Comparison of ENCODE assay signal across 9 mouse cellular contexts in the genomic region with DNA sequence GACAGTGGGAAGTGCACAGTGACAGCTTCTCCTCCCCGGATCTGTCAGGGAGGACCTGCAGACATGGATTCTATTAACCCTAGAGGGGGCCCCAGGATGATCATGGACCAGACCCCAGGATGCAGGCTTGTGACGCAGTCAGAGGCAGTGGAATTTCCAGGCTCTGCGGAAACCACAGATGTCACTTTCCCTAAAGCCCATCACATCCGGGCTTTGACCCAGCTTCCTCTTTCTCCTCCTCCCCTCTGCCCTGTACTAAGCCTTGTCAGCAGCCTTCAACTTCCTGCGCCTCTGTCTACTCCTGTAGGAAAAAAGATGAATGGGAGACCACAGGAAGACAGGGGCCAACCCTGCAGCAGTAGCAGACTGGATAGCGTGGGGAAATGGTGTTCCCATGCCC. TPM values are rescaled to one million over a fixed set of nuclear protein-coding genes. Genes with fewer than 3 reads are reported as not detected.
DNase-seq lines count a peak whose midpoint lies in the region; ATAC-seq and TF ChIP-seq lines count a peak whose summit lies in the region.
"Had no signal": no experiment of that assay in that cellular context is flagged by ENCODE, and none has a peak within 500 bp of the region (broad histone marks: within the 10 kb centered on the region; RNA-seq: fewer than 3 reads in every experiment).

No protein-coding gene starts in this region.

- TF ChIP-seq EP300 in liver, embryonic 14.5 days (IDR thresholded peaks at IDR 0.05; ENCODE audit: low read depth) = no peak

- H3K36me3 ChIP-seq in embryonic facial prominence, embryonic 15.5 days = no peaks in the 10 kb centered on the region
- no peaks in the 10 kb centered on the region for H3K36me3 ChIP-seq in hindbrain, postnatal 0 days (ENCODE audit: insufficient read depth, low read length)
- no peaks in the 10 kb centered on the region for H3K36me3 ChIP-seq in liver, embryonic 14.5 days (replicated peaks; ENCODE audit: control insufficient read depth, insufficient read depth, low read depth)
- H3K36me3 ChIP-seq in neural tube, embryonic 13.5 days = no peaks in the 10 kb centered on the region

- H3K4me3 ChIP-seq in embryonic facial prominence, embryonic 15.5 days (replicated peaks) = no peak overlapping the region
- no peak overlapping the region for H3K4me3 ChIP-seq in hindbrain, postnatal 0 days (ENCODE audit: low read length)
- H3K4me3 ChIP-seq in liver, embryonic 14.5 days (ENCODE audit: insufficient read depth in 1 of 2, low read depth in 2 of 2, low read length in 2 of 2) = no peak overlapping the region
- peak overlapping the region; percentile 8; the same call in 1 of the 2 replicates for H3K4me3 ChIP-seq in neural tube, embryonic 13.5 days
- H3K4me3 ChIP-seq: erythroblast, embryonic 14.5 days had no signal

- peak; percentile 57 for DNase-seq in adrenal gland, adult 8-10 months
- no peak for DNase-seq in adrenal gland, postnatal 25 days
- no peak for DNase-seq in hindbrain, postnatal 0 days (ENCODE audit: low spot score)
- peak in 1 of 3 experiments; percentile 32 for DNase-seq in liver, embryonic 14.5 days (ENCODE audit: low read depth in 3 of 3, low spot score in 3 of 3)
- DNase-seq in right cerebral cortex, postnatal 36 days (ENCODE audit: low spot score in 2 of 2) = no peak
- DNase-seq in c-Kit-positive CD71-positive TER-119-positive erythroid progenitor cells, embryonic 14.5 days (ENCODE audit: low spot score) = no peak

- peaks cover 9% of the 10 kb centered on the region for H3K27me3 ChIP-seq in embryonic facial prominence, embryonic 15.5 days
- no peaks in the 10 kb centered on the region for H3K27me3 ChIP-seq in hindbrain, postnatal 0 days (ENCODE audit: insufficient read depth, low read length)
- peaks cover 11% of the 10 kb centered on the region for H3K27me3 ChIP-seq in liver, embryonic 14.5 days (ENCODE audit: control insufficient read depth, insufficient read depth, low read length)
- peaks cover 14% of the 10 kb centered on the region for H3K27me3 ChIP-seq in neural tube, embryonic 13.5 days

- 12% methylated on average over 6 of the region's 6 CpGs for WGBS in embryonic facial prominence, embryonic 15.5 days
- 15% methylated on average over 6 of the region's 6 CpGs for WGBS in hindbrain, postnatal 0 days
- 8% methylated on average over 6 of the region's 6 CpGs for WGBS in liver, embryonic 14.5 days (ENCODE audit: insufficient replicate concordance)
- 46% methylated on average over 6 of the region's 6 CpGs for WGBS in neural tube, embryonic 13.5 days

- H3K27ac ChIP-seq in embryonic facial prominence, embryonic 15.5 days (replicated peaks) = peak overlapping the region; percentile 34; the same call in 1 of the 2 replicates
- peak overlapping the region; percentile 82 for H3K27ac ChIP-seq in hindbrain, postnatal 0 days
- H3K27ac ChIP-seq in liver, embryonic 14.5 days = no peak overlapping the region
- peak overlapping the region; percentile 75 for H3K27ac ChIP-seq in neural tube, embryonic 13.5 days (replicated peaks)

- peak overlapping the region; percentile 10; the same call in 1 of the 2 replicates for H3K4me2 ChIP-seq in embryonic facial prominence, embryonic 15.5 days (replicated peaks)
- peak overlapping the region; percentile 34 for H3K4me2 ChIP-seq in hindbrain, postnatal 0 days (ENCODE audit: low read depth, low read length)
- H3K4me2 ChIP-seq in liver, embryonic 14.5 days (ENCODE audit: low read depth) = no peak overlapping the region
- peak overlapping the region; percentile 42 for H3K4me2 ChIP-seq in neural tube, embryonic 13.5 days

- H3K9me3 ChIP-seq in embryonic facial prominence, embryonic 15.5 days (replicated peaks) = no peaks in the 10 kb centered on the region
- no peaks in the 10 kb centered on the region for H3K9me3 ChIP-seq in hindbrain, postnatal 0 days (ENCODE audit: low read length)
- H3K9me3 ChIP-seq in liver, embryonic 14.5 days (ENCODE audit: control insufficient read depth, low read length) = no peaks in the 10 kb centered on the region
- H3K9me3 ChIP-seq in neural tube, embryonic 13.5 days = no peaks in the 10 kb centered on the region

- H3K4me1 ChIP-seq in embryonic facial prominence, embryonic 15.5 days = peaks cover 35% of the 10 kb centered on the region
- peaks cover 13% of the 10 kb centered on the region; the same call in 1 of the 2 replicates for H3K4me1 ChIP-seq in hindbrain, postnatal 0 days (ENCODE audit: insufficient read depth, low read length)
- H3K4me1 ChIP-seq in liver, embryonic 14.5 days (replicated peaks; ENCODE audit: control insufficient read depth in 2 of 2, insufficient read depth in 2 of 2, low read length in 1 of 2) = peaks cover 0 to 16% of the 10 kb centered on the region in 2 experiments; a peak in 3 of 4 replicates
- H3K4me1 ChIP-seq in neural tube, embryonic 13.5 days (replicated peaks) = peaks cover 30% of the 10 kb centered on the region

- no peak overlapping the region for H3K9ac ChIP-seq in embryonic facial prominence, embryonic 15.5 days
- peak overlapping the region; percentile 40 for H3K9ac ChIP-seq in hindbrain, postnatal 0 days (replicated peaks; ENCODE audit: low read length)
- no peak overlapping the region for H3K9ac ChIP-seq in liver, embryonic 14.5 days (replicated peaks)
- peak overlapping the region; percentile 61 for H3K9ac ChIP-seq in neural tube, embryonic 13.5 days

- no peak for ATAC-seq in embryonic facial prominence, embryonic 15.5 days (ENCODE audit: insufficient number of reproducible peaks, low FRiP score, low TSS enrichment, low read depth)
- no peak for ATAC-seq in hindbrain, postnatal 0 days
- peak; percentile 21; the same call in 1 of the 2 replicates for ATAC-seq in liver, embryonic 14.5 days (ENCODE audit: insufficient read depth)
- peak; percentile 19; the same call in 1 of the 2 replicates for ATAC-seq in neural tube, embryonic 13.5 days (ENCODE audit: low read depth)

- no peak for TF ChIP-seq CTCF in hindbrain, postnatal 0 days (IDR thresholded peaks at IDR 0.05; ENCODE audit: low read depth)
- no peak for TF ChIP-seq CTCF in liver, embryonic 14.5 days (IDR thresholded peaks at IDR 0.05; ENCODE audit: low read depth)

RNA-seq across cellular contexts. Expression of gene Fam229a, which starts 5.6 kb away (rescaled TPM):
- 1 to 10 TPM in 1 of 4 experiments, not detected in 3; 1.2 TPM for total RNA-seq in adrenal gland, adult 8-10 months (2022)
- not detected in 2 replicates for total RNA-seq in adrenal gland, postnatal 25 days (2021)
- polyA plus RNA-seq in embryonic facial prominence, embryonic 15.5 days (2015; fragmentation: Nextera tagmentation; extraction: Ambion mirVana) = not detected in 2 replicates
- total RNA-seq in hindbrain, postnatal 0 days (2014; rRNA removed) = 3.9 TPM in 1 of 2 replicates, not detected in the other
- polyA plus RNA-seq in hindbrain, postnatal 0 days (2015; fragmentation: Nextera tagmentation; extraction: Ambion mirVana) = 3.0 and 3.1 TPM in 2 replicates
- polyA plus RNA-seq in liver, embryonic 14.5 days (2012; rRNA removed) = 0.40 and 0.54 TPM in 2 replicates
- polyA plus RNA-seq in liver, embryonic 14.5 days (2014; fragmentation: Nextera tagmentation; extraction: Ambion mirVana) = 0.37 and 0.44 TPM in 2 replicates
- not detected in 2 replicates for polyA plus RNA-seq in neural tube, embryonic 13.5 days (2015; fragmentation: Nextera tagmentation; extraction: Ambion mirVana)

RNA-seq across cellular contexts. Expression of gene Tssk3, which starts 5.8 kb away (rescaled TPM):
- total RNA-seq in adrenal gland, adult 8-10 months (2022) = not detected
- not detected in 2 replicates for total RNA-seq in adrenal gland, postnatal 25 days (2021)
- not detected in 2 replicates for polyA plus RNA-seq in embryonic facial prominence, embryonic 15.5 days (2015; fragmentation: Nextera tagmentation; extraction: Ambion mirVana)
- total RNA-seq in hindbrain, postnatal 0 days (2014; rRNA removed) = not detected in 2 replicates
- polyA plus RNA-seq in hindbrain, postnatal 0 days (2015; fragmentation: Nextera tagmentation; extraction: Ambion mirVana) = 1.1 and 1.3 TPM in 2 replicates
- polyA plus RNA-seq in liver, embryonic 14.5 days (2012; rRNA removed) = not detected in 2 replicates
- not detected in 2 replicates for polyA plus RNA-seq in liver, embryonic 14.5 days (2014; fragmentation: Nextera tagmentation; extraction: Ambion mirVana)
- polyA plus RNA-seq in neural tube, embryonic 13.5 days (2015; fragmentation: Nextera tagmentation; extraction: Ambion mirVana) = not detected in 2 replicates
- polyA plus RNA-seq: erythroblast, embryonic 14.5 days had no signal

RNA-seq across cellular contexts. Expression of gene Marcksl1, which starts 16.8 kb away (rescaled TPM):
- 10 to 100 TPM; 36.0 to 48.0 (median 43.9) TPM for total RNA-seq in adrenal gland, adult 8-10 months (2022)
- 61.0 and 68.3 TPM in 2 replicates for total RNA-seq in adrenal gland, postnatal 25 days (2021)
- polyA plus RNA-seq in embryonic facial prominence, embryonic 15.5 days (2015; fragmentation: Nextera tagmentation; extraction: Ambion mirVana) = 610 and 641 TPM in 2 replicates
- total RNA-seq in hindbrain, postnatal 0 days (2014; rRNA removed) = 1,438 and 1,538 TPM in 2 replicates
- polyA plus RNA-seq in hindbrain, postnatal 0 days (2015; fragmentation: Nextera tagmentation; extraction: Ambion mirVana) = 1,583 and 1,620 TPM in 2 replicates
- 30.6 and 34.8 TPM in 2 replicates for polyA plus RNA-seq in liver, embryonic 14.5 days (2012; rRNA removed)
- 38.2 and 42.0 TPM in 2 replicates for polyA plus RNA-seq in liver, embryonic 14.5 days (2014; fragmentation: Nextera tagmentation; extraction: Ambion mirVana)
- 1,745 and 1,831 TPM in 2 replicates for polyA plus RNA-seq in neural tube, embryonic 13.5 days (2015; fragmentation: Nextera tagmentation; extraction: Ambion mirVana)

RNA-seq across cellular contexts. Expression of gene Bsdc1, which starts 35.2 kb away (rescaled TPM):
- 10 to 100 TPM; 73.0 to 83.5 (median 80.3) TPM for total RNA-seq in adrenal gland, adult 8-10 months (2022)
- total RNA-seq in adrenal gland, postnatal 25 days (2021) = 70.2 and 81.0 TPM in 2 replicates
- polyA plus RNA-seq in embryonic facial prominence, embryonic 15.5 days (2015; fragmentation: Nextera tagmentation; extraction: Ambion mirVana) = 31.2 and 32.4 TPM in 2 replicates
- total RNA-seq in hindbrain, postnatal 0 days (2014; rRNA removed) = 55.2 and 60.6 TPM in 2 replicates
- 25.3 and 27.1 TPM in 2 replicates for polyA plus RNA-seq in hindbrain, postnatal 0 days (2015; fragmentation: Nextera tagmentation; extraction: Ambion mirVana)
- 30.5 and 34.7 TPM in 2 replicates for polyA plus RNA-seq in liver, embryonic 14.5 days (2012; rRNA removed)
- 52.1 and 52.4 TPM in 2 replicates for polyA plus RNA-seq in liver, embryonic 14.5 days (2014; fragmentation: Nextera tagmentation; extraction: Ambion mirVana)
- 34.8 and 38.1 TPM in 2 replicates for polyA plus RNA-seq in neural tube, embryonic 13.5 days (2015; fragmentation: Nextera tagmentation; extraction: Ambion mirVana)

RNA-seq across cellular contexts. Expression of gene Hdac1, which starts 45.9 kb away (rescaled TPM):
- total RNA-seq in adrenal gland, adult 8-10 months (2022) = 10 to 100 TPM; 41.0 to 84.1 (median 61.0) TPM
- total RNA-seq in adrenal gland, postnatal 25 days (2021) = 48.0 and 54.5 TPM in 2 replicates
- 200 and 207 TPM in 2 replicates for polyA plus RNA-seq in embryonic facial prominence, embryonic 15.5 days (2015; fragmentation: Nextera tagmentation; extraction: Ambion mirVana)
- total RNA-seq in hindbrain, postnatal 0 days (2014; rRNA removed) = 20.7 and 38.0 TPM in 2 replicates
- polyA plus RNA-seq in hindbrain, postnatal 0 days (2015; fragmentation: Nextera tagmentation; extraction: Ambion mirVana) = 56.6 and 62.1 TPM in 2 replicates
- polyA plus RNA-seq in liver, embryonic 14.5 days (2012; rRNA removed) = 59.4 and 76.5 TPM in 2 replicates
- polyA plus RNA-seq in liver, embryonic 14.5 days (2014; fragmentation: Nextera tagmentation; extraction: Ambion mirVana) = 107 and 114 TPM in 2 replicates
- 116 and 120 TPM in 2 replicates for polyA plus RNA-seq in neural tube, embryonic 13.5 days (2015; fragmentation: Nextera tagmentation; extraction: Ambion mirVana)

Comparison
In these comparisons a context has a peak if more than half of its experiments do, and no peak if none do; other contexts are left out.
1. ATAC-seq: peak in liver, embryonic 14.5 days (single experiment) and neural tube, embryonic 13.5 days (single experiment); none in embryonic facial prominence, embryonic 15.5 days (single experiment) and hindbrain, postnatal 0 days (single experiment).
2. H3K9ac ChIP-seq: peak in hindbrain, postnatal 0 days (single experiment) and neural tube, embryonic 13.5 days (single experiment); none in embryonic facial prominence, embryonic 15.5 days (single experiment) and liver, embryonic 14.5 days (single experiment).
3. RNA of gene Marcksl1, which starts 16.8 kb away (polyA plus RNA-seq): 1,745 to 1,831 TPM in neural tube, embryonic 13.5 days, 1,583 to 1,620 TPM in hindbrain, postnatal 0 days and 610 to 641 TPM in embryonic facial prominence, embryonic 15.5 days; 30.6 to 42.0 TPM in liver, embryonic 14.5 days; every median in the first group is over 10 times any median in the second.